ENCODE assay signal across 18 mouse cellular contexts in the genomic region with DNA sequence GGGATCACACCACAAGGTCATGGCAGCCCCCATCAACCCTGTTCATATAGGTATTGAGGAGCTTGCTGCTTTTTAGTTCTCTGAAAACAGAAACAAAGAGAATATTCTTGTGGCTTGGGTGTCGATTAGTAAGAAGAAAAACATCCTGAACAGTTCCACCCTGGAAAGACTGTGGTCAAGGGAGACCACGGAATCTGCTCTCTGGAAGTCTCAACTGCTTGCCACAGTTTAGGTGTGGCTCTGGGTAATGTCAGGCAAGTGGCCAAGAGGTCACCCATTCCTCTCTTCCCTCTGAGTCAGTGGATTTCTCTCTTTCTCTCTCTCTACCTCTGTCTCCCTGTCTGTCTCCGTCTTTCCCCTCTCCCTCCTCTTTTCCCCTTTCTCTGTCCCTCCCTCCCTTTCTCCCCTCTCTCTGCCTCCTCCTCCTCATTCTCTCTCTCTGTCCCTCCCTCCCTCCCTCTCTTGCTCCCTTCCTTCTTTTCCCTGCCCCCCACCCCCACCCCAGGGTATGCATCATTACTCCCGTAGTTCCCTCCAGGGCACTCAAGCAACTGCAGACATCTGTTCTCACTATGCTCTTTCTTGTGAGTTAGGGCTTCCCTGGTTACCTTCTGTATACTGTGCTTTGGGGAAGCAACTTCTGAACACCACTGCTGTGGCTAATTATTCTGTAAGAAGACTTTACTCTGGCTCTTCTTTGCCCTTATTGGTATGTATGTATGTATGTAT. TPM values are rescaled to one million over a fixed set of nuclear protein-coding genes. Genes with fewer than 3 reads are reported as not detected.
"Had no signal": no experiment of that assay in that cellular context is flagged by ENCODE, and none has a peak within 500 bp of the region (broad histone marks: within the 10 kb centered on the region; RNA-seq: fewer than 3 reads in every experiment).

No protein-coding gene starts in this region.

- H3K27ac ChIP-seq: left cerebral cortex, adult 2 months; liver, embryonic 13.5 days; lung, embryonic 15.5 days; macrophage; neural tube, embryonic 12.5 days; stomach, postnatal 0 days had no signal

- H3K36me3 ChIP-seq: liver, embryonic 13.5 days; lung, embryonic 15.5 days; neural tube, embryonic 12.5 days had no signal

- H3K4me2 ChIP-seq: liver, embryonic 13.5 days; lung, embryonic 15.5 days; midbrain, embryonic 11.5 days; neural tube, embryonic 12.5 days had no signal

- H3K27me3 ChIP-seq: liver, embryonic 13.5 days; lung, embryonic 15.5 days; megakaryocyte, embryonic 14.5 days; neural tube, embryonic 12.5 days had no signal

- DNase-seq: kidney, adult 11 months; kidney, adult 9 months; kidney, postnatal 14 days; liver; liver, embryonic 13.5 days; liver, postnatal 0 days; lung, postnatal 14 days; right cerebral cortex, postnatal 25 days; thymus, postnatal 4 days had no signal

- H3K4me3 ChIP-seq: left cerebral cortex, adult 2 months; liver, embryonic 13.5 days; lung, embryonic 15.5 days; megakaryocyte, embryonic 14.5 days; neural tube, embryonic 12.5 days had no signal

- H3K9ac ChIP-seq: liver, embryonic 13.5 days; liver, postnatal 0 days; lung, embryonic 15.5 days; neural tube, embryonic 12.5 days had no signal

- H3K4me1 ChIP-seq: liver, embryonic 13.5 days; lung, embryonic 15.5 days; neural tube, embryonic 12.5 days had no signal

- H3K9me3 ChIP-seq: liver, embryonic 13.5 days; lung, embryonic 15.5 days; neural tube, embryonic 12.5 days had no signal

- ATAC-seq: liver, postnatal 0 days had no signal

RNA-seq across cellular contexts. Expression of a gene that starts 8.0 kb away (rescaled TPM):
- polyA plus RNA-seq: large intestine, adult 2 months; liver, embryonic 13.5 days; liver, postnatal 0 days; lung, embryonic 15.5 days; macrophage; small intestine, adult 2 months; stomach, postnatal 0 days had no signal

RNA-seq across cellular contexts. Expression of a gene that starts 46.9 kb away (rescaled TPM):
- polyA plus RNA-seq: large intestine, adult 2 months; liver, embryonic 13.5 days; liver, postnatal 0 days; macrophage; small intestine, adult 2 months; stomach, postnatal 0 days had no signal
